Mouse (Mus musculus): ENCODE data around the gene Olfr1029.
"Not testable (repeated sequence)": the region's sequence is repeated elsewhere in the genome, so short reads cannot be mapped to it uniquely, and the experiment has no call there.

Gene Olfr1029

GRCm38 (mm10) chr2:85973595-85973994, at the start of gene Olfr1029:
Olfr1029 (plus strand) TSS chr2:85973895.
- DNase-seq (ENCODE audit: low read depth) = no peak

- no peak for DNase-seq (ENCODE audit: low read depth)
Observed at GRCm38 (mm10) chr2:85950137-85950536, 23.6 kb upstream of the Olfr1029 start, which contains the start of gene Olfr1028. Olfr1028 (plus strand) TSS chr2:85950437.

- no peak for DNase-seq (ENCODE audit: low read depth)
Observed at GRCm38 (mm10) chr2:85978976-85979375, 5.3 kb downstream of the Olfr1029 start, which contains the start of gene Olfr1030. Olfr1030 (plus strand) TSS chr2:85979276.

- DNase-seq (ENCODE audit: low read depth) = no peak
Observed at GRCm38 (mm10) chr2:85990004-85990403, 16.3 kb downstream of the Olfr1029 start, which contains the start of gene Olfr1031. Olfr1031 (plus strand) TSS chr2:85990304.

- DNase-seq (ENCODE audit: low read depth) = no peak
Observed at GRCm38 (mm10) chr2:86005240-86005639, 31.5 kb downstream of the Olfr1029 start, which contains the start of gene Olfr1032. Olfr1032 (plus strand) TSS chr2:86005540.

GRCm38 (mm10) chr2:86020406-86020805, 46.7 kb downstream of the Olfr1029 start, which contains the start of gene Olfr1033:
Olfr1033 (plus strand) TSS chr2:86020633.
- DNase-seq (ENCODE audit: low read depth) = not testable (repeated sequence)

GRCm38 (mm10) chr2:86021518-86021917, 47.8 kb downstream of the Olfr1029 start:
- DNase-seq (ENCODE audit: low read depth) = not testable (repeated sequence)
